Mouse (Mus musculus) cortical plate, adult 2 months (tissue): ENCODE data around the gene Tmem140. TPM values are rescaled to one million over a fixed set of nuclear protein-coding genes. Genes with fewer than 3 reads are reported as not detected.

Source experiments
- H3K27ac ChIP-seq: fragments of 200-500 bp; 2 replicates; pipeline ENCODE4 v1.5.1; 2012; ENCODE audit warnings: low read length, control low read depth, inconsistent platforms; ENCODE audit not compliant: insufficient read depth
- H3K4me1 ChIP-seq: fragments of 200-500 bp; 2 replicates; pipeline ENCODE4 v1.6.1; 2011; ENCODE audit warnings: low read length; ENCODE audit not compliant: control insufficient read depth, insufficient read depth
- H3K4me3 ChIP-seq: fragments of 200-500 bp; 2 replicates; pipeline ENCODE4 v1.5.1; 2011; ENCODE audit warnings: mild to moderate bottlenecking, low read length, control low read depth; ENCODE audit not compliant: insufficient read depth
- CTCF ChIP-seq: fragments of 200-500 bp; IDR thresholded peaks from 2 replicates; pipeline ENCODE4 v1.5.1; 2011; ENCODE audit warnings: mild to moderate bottlenecking, control low read depth, low read length; ENCODE audit not compliant: insufficient read depth; ENCODE audit errors: extremely low read depth
- POLR2A ChIP-seq: fragments of 200-500 bp; IDR thresholded peaks from 2 replicates; pipeline ENCODE4 v1.6.1; 2011; ENCODE audit warnings: mild to moderate bottlenecking, low read length, control low read depth; ENCODE audit not compliant: insufficient read depth; ENCODE audit errors: extremely low read depth
- polyA plus RNA-seq: library from polyadenylated mRNA; depleted of rRNA; stranded (reverse); fragments of >200 nt; gene quantifications from 2 replicates; pipeline ENCODE4 v1.2.3, GENCODE M21; 2012; rRNA removed

Gene Tmem140
- polyA plus RNA-seq, 1 experiment, result 2.7 TPM

GRCm38 (mm10) chr6:34920631-34921030 is 57.7 kb downstream of the Tmem140 start:
- H3K4me1 ChIP-seq, result no peaks in the 10 kb centered on the region
- TF ChIP-seq POLR2A (no peak), CTCF (no peak)
- H3K4me3 ChIP-seq, result no peak overlapping the region
- H3K27ac ChIP-seq, result no peak overlapping the region

- no peak for TF ChIP-seq POLR2A
- peak; percentile 68 for TF ChIP-seq CTCF
- H3K27ac ChIP-seq, result no peak overlapping the region
- H3K4me3 ChIP-seq, result no peak overlapping the region
- H3K4me1 ChIP-seq, result no peaks in the 10 kb centered on the region
These were observed 59.0 kb downstream of the Tmem140 start for GRCm38 (mm10) chr6:34921941-34922340.

Other genes starting within 250 kb of the Tmem140 start
- gene Agbl3, start 82.7 kb upstream of the Tmem140 start, polyA plus RNA-seq, result 15.7 and 17.5 TPM in 2 replicates
- 6.4 and 6.5 TPM in 2 replicates for gene Cyren, start 14.9 kb downstream of the Tmem140 start, polyA plus RNA-seq
- gene Wdr91, start 47.7 kb downstream of the Tmem140 start, polyA plus RNA-seq, result 31.2 and 31.8 TPM in 2 replicates
- not detected in 2 replicates for gene Stra8, start 57.0 kb downstream of the Tmem140 start, polyA plus RNA-seq
- gene Slc23a4, start 125.3 kb downstream of the Tmem140 start, polyA plus RNA-seq, result 0.84 and 0.85 TPM in 2 replicates